Mouse (Mus musculus): ENCODE measurements around the gene Setdb2. TPM values are rescaled to one million over a fixed set of nuclear protein-coding genes. Genes with fewer than 3 reads are reported as not detected.
"Not testable (repeated sequence)": the region's sequence is repeated elsewhere in the genome, so short reads cannot be mapped to it uniquely, and the experiment has no call there.

Gene Setdb2
- polyA plus RNA-seq, 1 experiment from 2014 or later = 4.6 TPM

GRCm38 (mm10) chr14:59437398-59437797, 3.3 kb downstream of the Setdb2 start:
- TF ChIP-seq EP300 (optimal IDR thresholded peaks at IDR 0.05) (no peak), CTCF (IDR thresholded peaks at IDR 0.05; ENCODE audit: low read depth) (no peak)
- no peak overlapping the region for H3K27ac ChIP-seq (replicated peaks)
- H3K4me2 ChIP-seq (replicated peaks; ENCODE audit: low read depth) = no peak overlapping the region
- no peaks in the 10 kb centered on the region for H3K27me3 ChIP-seq (ENCODE audit: control insufficient read depth, insufficient read depth, low read length)
- no peaks in the 10 kb centered on the region for H3K9me3 ChIP-seq (ENCODE audit: control insufficient read depth, low read length)
- no peak for ATAC-seq (ENCODE audit: low FRiP score, low TSS enrichment)
- DNase-seq (ENCODE audit: low spot score) = no peak
- 88% methylated on average over 3 of the region's 3 CpGs for whole genome bisulfite sequencing
- H3K4me3 ChIP-seq (ENCODE audit: low read depth, low read length) = no peak overlapping the region
- H3K4me1 ChIP-seq (replicated peaks; ENCODE audit: control insufficient read depth, insufficient read depth) = peaks cover 3% of the 10 kb centered on the region
- no peak overlapping the region for H3K9ac ChIP-seq (ENCODE audit: low read length)
- H3K36me3 ChIP-seq (ENCODE audit: control insufficient read depth, insufficient read depth, low read length) = no peaks in the 10 kb centered on the region

GRCm38 (mm10) chr14:59435206-59435605, 5.5 kb downstream of the Setdb2 start:
- Histone ChIP-seq H3K36me3 (ENCODE audit: control insufficient read depth, insufficient read depth, low read length) (no peaks in the 10 kb centered on the region), H3K27me3 (ENCODE audit: control insufficient read depth, insufficient read depth, low read length) (no peaks in the 10 kb centered on the region), H3K4me1 (replicated peaks; ENCODE audit: control insufficient read depth, insufficient read depth) (peaks cover 3% of the 10 kb centered on the region), H3K9me3 (ENCODE audit: control insufficient read depth, low read length) (no peaks in the 10 kb centered on the region), H3K4me2 (replicated peaks; ENCODE audit: low read depth) (no peak overlapping the region), H3K27ac (replicated peaks) (no peak overlapping the region), H3K9ac (ENCODE audit: low read length) (no peak overlapping the region), H3K4me3 (ENCODE audit: low read depth, low read length) (no peak overlapping the region)
- TF ChIP-seq CTCF (IDR thresholded peaks at IDR 0.05; ENCODE audit: low read depth) (no peak), EP300 (optimal IDR thresholded peaks at IDR 0.05) (no peak)
- no peak for DNase-seq (ENCODE audit: low spot score)
- no peak for ATAC-seq (ENCODE audit: low FRiP score, low TSS enrichment)

DNA sequence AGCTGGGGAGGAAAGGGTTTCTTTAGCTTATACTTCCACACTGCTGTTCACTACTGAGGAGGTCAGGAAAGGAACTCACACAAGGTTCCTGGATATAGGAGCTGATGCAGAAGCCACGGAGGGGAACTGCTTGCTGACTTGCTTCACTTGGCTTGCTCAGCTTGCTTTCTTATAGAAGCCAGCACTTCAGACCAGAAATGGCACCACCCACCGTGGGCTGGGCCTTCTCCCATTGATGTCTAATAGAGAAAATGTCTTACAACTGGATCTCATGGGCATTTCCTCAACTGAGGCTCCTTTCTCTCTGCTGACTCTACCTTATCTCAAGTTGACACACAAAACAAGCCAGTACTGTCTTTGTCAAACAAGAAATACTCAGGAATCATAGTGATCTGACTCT, 6.8 kb downstream of the Setdb2 start:
- Histone ChIP-seq H3K36me3 (ENCODE audit: control insufficient read depth, insufficient read depth, low read length) (no peaks in the 10 kb centered on the region), H3K27ac (replicated peaks) (no peak overlapping the region), H3K4me3 (ENCODE audit: low read depth, low read length) (no peak overlapping the region), H3K4me2 (replicated peaks; ENCODE audit: low read depth) (no peak overlapping the region), H3K9me3 (ENCODE audit: control insufficient read depth, low read length) (no peaks in the 10 kb centered on the region), H3K4me1 (replicated peaks; ENCODE audit: control insufficient read depth, insufficient read depth) (no peaks in the 10 kb centered on the region), H3K9ac (ENCODE audit: low read length) (no peak overlapping the region), H3K27me3 (ENCODE audit: control insufficient read depth, insufficient read depth, low read length) (no peaks in the 10 kb centered on the region)
- ATAC-seq (ENCODE audit: low FRiP score, low TSS enrichment) (no peak), DNase-seq (ENCODE audit: low spot score) (no peak)
- WGBS = 60% methylated on average over 2 of the region's 2 CpGs
- no peak for TF ChIP-seq EP300 (optimal IDR thresholded peaks at IDR 0.05)
- no peak for TF ChIP-seq CTCF (IDR thresholded peaks at IDR 0.05; ENCODE audit: low read depth)

DNA sequence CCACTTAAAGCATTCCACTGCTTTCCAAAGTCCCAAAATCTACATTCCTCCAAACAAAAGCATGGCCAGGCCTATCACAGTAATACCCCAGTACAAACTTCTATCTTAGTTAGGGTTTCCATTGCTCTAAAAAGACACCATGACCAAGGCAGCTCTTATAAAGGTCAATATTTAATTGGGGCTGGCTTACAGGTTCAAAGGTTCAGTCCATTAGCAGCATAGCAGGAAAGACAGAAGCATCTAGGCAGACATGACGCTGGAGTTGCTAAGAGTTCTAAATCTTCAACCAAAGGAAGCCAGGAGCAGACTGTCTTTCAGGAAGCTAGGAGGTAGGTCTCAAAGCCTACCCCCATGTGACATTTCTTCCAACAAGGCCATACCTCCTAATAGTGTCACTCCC, 10.1 kb downstream of the Setdb2 start:
- 71% methylated on average over 1 of the region's 1 CpGs for WGBS
- no peak overlapping the region for H3K4me3 ChIP-seq (ENCODE audit: low read depth, low read length)
- H3K27ac ChIP-seq (replicated peaks) = no peak overlapping the region
- H3K9ac ChIP-seq (ENCODE audit: low read length) = no peak overlapping the region
- H3K27me3 ChIP-seq (ENCODE audit: control insufficient read depth, insufficient read depth, low read length) = no peaks in the 10 kb centered on the region
- H3K4me1 ChIP-seq (replicated peaks; ENCODE audit: control insufficient read depth, insufficient read depth) = no peaks in the 10 kb centered on the region
- no peak overlapping the region for H3K4me2 ChIP-seq (replicated peaks; ENCODE audit: low read depth)
- no peaks in the 10 kb centered on the region for H3K36me3 ChIP-seq (ENCODE audit: control insufficient read depth, insufficient read depth, low read length)
- TF ChIP-seq CTCF (IDR thresholded peaks at IDR 0.05; ENCODE audit: low read depth) (no peak), EP300 (optimal IDR thresholded peaks at IDR 0.05) (no peak)
- no peaks in the 10 kb centered on the region for H3K9me3 ChIP-seq (ENCODE audit: control insufficient read depth, low read length)
- ATAC-seq (ENCODE audit: low FRiP score, low TSS enrichment) (no peak), DNase-seq (ENCODE audit: low spot score) (no peak)

DNA sequence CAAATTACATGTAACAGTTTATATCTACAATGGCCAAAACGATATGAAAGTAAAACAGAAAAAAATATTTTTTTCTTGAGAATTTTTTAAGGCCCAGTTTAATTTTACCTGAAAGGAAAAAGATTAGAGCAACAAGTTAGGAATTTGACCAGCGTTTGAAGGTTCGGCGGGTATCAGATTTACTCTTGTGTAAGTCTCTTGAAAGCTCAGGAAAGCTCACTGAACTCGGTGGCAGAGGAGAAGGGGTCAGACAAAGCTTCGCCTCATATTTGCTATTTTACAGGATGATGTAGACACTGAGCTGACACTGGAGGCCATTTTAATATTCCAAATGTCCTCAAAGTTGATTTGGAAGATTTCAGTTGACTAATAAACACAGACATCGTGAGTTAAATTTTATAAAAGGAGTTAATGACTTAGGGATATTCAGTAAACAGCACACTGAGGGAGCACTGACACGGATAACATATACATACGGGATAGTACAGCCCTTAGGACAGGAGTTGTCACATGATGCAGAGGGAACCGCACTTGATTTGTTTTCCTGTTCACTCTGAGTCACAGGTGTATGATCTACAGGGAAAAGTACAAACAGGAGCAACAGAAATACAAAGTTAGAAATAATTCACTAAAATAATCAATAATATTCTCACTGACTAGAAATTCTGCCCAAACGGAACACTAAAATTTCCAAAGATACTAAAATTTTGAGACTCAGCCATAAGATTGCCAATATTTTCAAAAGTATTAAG, 17.6 kb downstream of the Setdb2 start:
- no peak for ATAC-seq (ENCODE audit: low FRiP score, low TSS enrichment)
- H3K27me3 ChIP-seq (ENCODE audit: control insufficient read depth, insufficient read depth, low read length) = no peaks in the 10 kb centered on the region
- DNase-seq (ENCODE audit: low spot score) = no peak
- no peak overlapping the region for H3K4me2 ChIP-seq (replicated peaks; ENCODE audit: low read depth)
- H3K4me3 ChIP-seq (ENCODE audit: low read depth, low read length) = no peak overlapping the region
- no peaks in the 10 kb centered on the region; the same call in 1 of the 2 replicates for H3K36me3 ChIP-seq (ENCODE audit: control insufficient read depth, insufficient read depth, low read length)
- H3K27ac ChIP-seq (replicated peaks) = no peak overlapping the region
- 82% methylated on average over 11 of the region's 11 CpGs for WGBS
- H3K9ac ChIP-seq (ENCODE audit: low read length) = no peak overlapping the region
- no peaks in the 10 kb centered on the region for H3K4me1 ChIP-seq (replicated peaks; ENCODE audit: control insufficient read depth, insufficient read depth)
- no peak for TF ChIP-seq CTCF (IDR thresholded peaks at IDR 0.05; ENCODE audit: low read depth)
- no peak for TF ChIP-seq EP300 (optimal IDR thresholded peaks at IDR 0.05)
- no peaks in the 10 kb centered on the region for H3K9me3 ChIP-seq (ENCODE audit: control insufficient read depth, low read length)

DNA sequence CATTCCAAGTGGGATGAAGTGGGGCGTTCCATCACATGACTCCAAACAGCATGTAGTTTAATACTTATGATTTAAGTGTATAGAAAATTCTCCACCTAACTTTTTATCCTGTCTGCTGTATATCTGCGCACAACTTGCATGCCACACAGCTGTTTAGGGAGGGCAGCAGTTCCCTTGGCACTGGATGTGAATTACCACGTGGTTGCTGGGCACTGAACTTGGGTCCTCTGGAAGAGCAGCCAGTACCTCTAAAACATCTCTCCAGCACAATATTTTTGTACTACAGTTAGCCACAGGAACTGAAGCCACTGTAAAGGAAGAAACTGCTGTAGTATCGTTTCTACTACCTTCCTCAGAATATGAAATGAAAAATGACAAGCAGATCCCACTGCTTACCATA, 22.5 kb downstream of the Setdb2 start:
- no peak overlapping the region for H3K4me2 ChIP-seq (replicated peaks; ENCODE audit: low read depth)
- H3K9me3 ChIP-seq (ENCODE audit: control insufficient read depth, low read length) = no peaks in the 10 kb centered on the region
- H3K27me3 ChIP-seq (ENCODE audit: control insufficient read depth, insufficient read depth, low read length) = no peaks in the 10 kb centered on the region
- no peak overlapping the region for H3K4me3 ChIP-seq (ENCODE audit: low read depth, low read length)
- H3K4me1 ChIP-seq (replicated peaks; ENCODE audit: control insufficient read depth, insufficient read depth) = no peaks in the 10 kb centered on the region
- no peak for DNase-seq (ENCODE audit: low spot score)
- peaks cover 3% of the 10 kb centered on the region for H3K36me3 ChIP-seq (ENCODE audit: control insufficient read depth, insufficient read depth, low read length)
- TF ChIP-seq CTCF (IDR thresholded peaks at IDR 0.05; ENCODE audit: low read depth) = no peak
- no peak for TF ChIP-seq EP300 (optimal IDR thresholded peaks at IDR 0.05)
- ATAC-seq (ENCODE audit: low FRiP score, low TSS enrichment) = no peak
- 88% methylated on average over 4 of the region's 4 CpGs for WGBS
- H3K9ac ChIP-seq (ENCODE audit: low read length) = no peak overlapping the region
- H3K27ac ChIP-seq (replicated peaks) = no peak overlapping the region

- not testable (repeated sequence) for H3K27me3 ChIP-seq (ENCODE audit: control insufficient read depth, insufficient read depth, low read length); ATAC-seq (ENCODE audit: low FRiP score, low TSS enrichment); H3K4me3 ChIP-seq (ENCODE audit: low read depth, low read length); H3K4me1 ChIP-seq (replicated peaks; ENCODE audit: control insufficient read depth, insufficient read depth); H3K4me2 ChIP-seq (replicated peaks; ENCODE audit: low read depth); H3K9me3 ChIP-seq (ENCODE audit: control insufficient read depth, low read length); H3K9ac ChIP-seq (ENCODE audit: low read length); H3K36me3 ChIP-seq (ENCODE audit: control insufficient read depth, insufficient read depth, low read length); H3K27ac ChIP-seq (replicated peaks); DNase-seq (ENCODE audit: low spot score)
- 97% methylated on average over 2 of the region's 2 CpGs for WGBS
Measured at GRCm38 (mm10) chr14:59414979-59415378, 25.7 kb downstream of the Setdb2 start.
